Mouse (Mus musculus) thymus, adult 18-20 months (tissue): ENCODE measurements around the gene Pde1b.

Experiments used
- DNase-seq, 2 experiments: peaks; one replicate each; pipeline ENCODE4 v3.0.0; 2022; ENCODE audit warnings: mixed read lengths in 2 of 2

Pde1b gene

GRCm38 (mm10) chr15:103552096-103552690 lies 49.4 kb downstream of the Pde1b start:
- DNase-seq, result no peak

GRCm38 (mm10) chr15:103564981-103565380 lies 62.1 kb downstream of the Pde1b start, which contains the start of gene Glycam1:
Gene Glycam1 (minus strand): TSS chr15:103565081.
- DNase-seq, result no peak
